Mouse (Mus musculus) hindbrain, postnatal 0 days (tissue): ENCODE measurements around the gene Adamts16. TPM values are rescaled to one million over a fixed set of nuclear protein-coding genes. Genes with fewer than 3 reads are reported as not detected.

ENCODE experiments used
- ATAC-seq: fragments of 200-750 bp; cut with Nextera tagmentation; 2 replicates; pipeline ENCODE4 v1.8.0; 2017; ENCODE audit warnings: mild to moderate bottlenecking, moderate TSS enrichment, moderate library complexity
- DNase-seq: peaks from one replicate; pipeline ENCODE4 v3.0.0-alpha.2; 2015; ENCODE audit warnings: low spot score
- H3K27ac ChIP-seq: fragments of 300-500 bp; sonication (generic); 2 replicates; pipeline ENCODE4 v1.5.1; 2014; ENCODE audit warnings: mild to moderate bottlenecking
- H3K27me3 ChIP-seq: fragments of 300-500 bp; sonication (generic); 2 replicates; pipeline ENCODE4 v1.6.1; 2014; ENCODE audit warnings: low read length, mixed read lengths; ENCODE audit not compliant: insufficient read depth
- H3K36me3 ChIP-seq: fragments of 300-500 bp; sonication (generic); 2 replicates; pipeline ENCODE4 v1.6.1; 2014; ENCODE audit warnings: low read length, mixed read lengths; ENCODE audit not compliant: insufficient read depth
- H3K4me1 ChIP-seq: fragments of 300-500 bp; sonication (generic); 2 replicates; pipeline ENCODE4 v1.6.1; 2014; ENCODE audit warnings: antibody characterized with exemption, low read length, mixed read lengths; ENCODE audit not compliant: insufficient read depth
- H3K4me2 ChIP-seq: fragments of 300-500 bp; sonication (generic); 2 replicates; pipeline ENCODE4 v1.6.1; 2014; ENCODE audit warnings: low read depth, mild to moderate bottlenecking, low read length, moderate library complexity, mixed read lengths
- H3K4me3 ChIP-seq: fragments of 300-500 bp; sonication (generic); 2 replicates; pipeline ENCODE4 v1.5.1; 2014; ENCODE audit warnings: low read length
- H3K9ac ChIP-seq: fragments of 300-500 bp; sonication (generic); replicated peaks from 2 replicates; pipeline ENCODE4 v1.6.1; 2014; ENCODE audit warnings: mild to moderate bottlenecking, low read length, moderate library complexity, mixed read lengths
- H3K9me3 ChIP-seq: fragments of 300-500 bp; sonication (generic); 2 replicates; pipeline ENCODE4 v1.6.1; 2016; ENCODE audit warnings: low read length, mixed read lengths
- CTCF ChIP-seq: IDR thresholded peaks from 2 replicates; pipeline ENCODE4 v1.5.1; 2016; ENCODE audit warnings: antibody characterized with exemption, control low read depth, low read depth
- WGBS: fragments of 180-500 bp; shearing (Covaris S2); extraction: QIAGEN DNeasy Blood & Tissue Kit; methylation state at CpG from one replicate; pipeline ENCODE4 v1.1.7; 2014; 5-methylcytosine and 5-hydroxymethylcytosine counted together
- polyA plus RNA-seq: library from polyadenylated mRNA; unstranded; fragments of >200 nt; fragmentation: Nextera tagmentation; extraction: Ambion mirVana; gene quantifications from 2 replicates; pipeline ENCODE4 v1.2.1, GENCODE M21; 2015
- total RNA-seq: library from RNA; depleted of rRNA; stranded (reverse); fragments of >200 nt; gene quantifications from 2 replicates; pipeline ENCODE4 v1.2.3, GENCODE M21; 2014

Adamts16 gene
- total and polyA plus RNA-seq, 2 experiments from 2014 or later, result 2.4 to 4.7 TPM

DNA sequence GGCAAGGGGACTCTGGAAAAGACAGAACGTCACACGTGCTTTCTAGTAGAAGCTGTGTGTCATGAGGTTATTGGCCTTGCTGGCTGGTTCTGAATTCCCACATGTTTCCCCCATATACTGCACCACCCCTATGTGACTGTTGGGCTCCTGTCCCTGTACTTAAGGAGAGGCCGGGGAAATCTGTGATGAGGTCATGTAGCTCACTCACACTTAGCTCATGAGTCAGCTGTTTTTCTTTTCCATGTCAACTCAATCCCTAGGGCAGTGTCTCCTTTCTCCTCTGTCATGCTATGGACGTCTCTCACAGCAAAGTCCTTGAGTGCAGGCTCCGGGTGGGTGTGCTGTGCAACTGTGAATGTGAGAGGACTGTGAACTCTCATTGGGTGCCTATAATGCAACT, 22.6 kb downstream of the Adamts16 start:
- ATAC-seq (no peak), DNase-seq (no peak)
- no peak for TF ChIP-seq CTCF
- H3K9ac ChIP-seq, result no peak overlapping the region
- no peaks in the 10 kb centered on the region for H3K4me1 ChIP-seq
- no peaks in the 10 kb centered on the region for H3K9me3 ChIP-seq
- H3K36me3 ChIP-seq, result no peaks in the 10 kb centered on the region
- WGBS, result 87% methylated on average over 5 of the region's 5 CpGs
- H3K27me3 ChIP-seq, result no peaks in the 10 kb centered on the region
- H3K27ac ChIP-seq, result no peak overlapping the region
- H3K4me2 ChIP-seq, result no peak overlapping the region
- no peak overlapping the region for H3K4me3 ChIP-seq

GRCm38 (mm10) chr13:70814423-70814822, 27.2 kb downstream of the Adamts16 start:
- no peaks in the 10 kb centered on the region for H3K9me3 ChIP-seq
- ATAC-seq, result no peak
- no peaks in the 10 kb centered on the region for H3K27me3 ChIP-seq
- no peak overlapping the region for H3K4me2 ChIP-seq
- no peaks in the 10 kb centered on the region for H3K4me1 ChIP-seq
- DNase-seq, result no peak
- no peak for TF ChIP-seq CTCF
- H3K27ac ChIP-seq, result no peak overlapping the region
- H3K36me3 ChIP-seq, result no peaks in the 10 kb centered on the region
- H3K9ac ChIP-seq, result no peak overlapping the region
- 29% methylated on average over 3 of the region's 3 CpGs for WGBS
- H3K4me3 ChIP-seq, result no peak overlapping the region

GRCm38 (mm10) chr13:70805506-70805905, 36.1 kb downstream of the Adamts16 start:
- no peaks in the 10 kb centered on the region for H3K4me1 ChIP-seq
- no peak for DNase-seq
- ATAC-seq, result no peak
- H3K9ac ChIP-seq, result no peak overlapping the region
- H3K4me2 ChIP-seq, result no peak overlapping the region
- H3K9me3 ChIP-seq, result no peaks in the 10 kb centered on the region
- H3K27ac ChIP-seq, result no peak overlapping the region
- 93% methylated on average over 3 of the region's 3 CpGs for WGBS
- no peaks in the 10 kb centered on the region for H3K27me3 ChIP-seq
- no peak overlapping the region for H3K4me3 ChIP-seq
- no peak for TF ChIP-seq CTCF
- H3K36me3 ChIP-seq, result no peaks in the 10 kb centered on the region

- TF ChIP-seq CTCF, result no peak
- H3K27ac ChIP-seq, result no peak overlapping the region
- peak; percentile 28 for DNase-seq
These were observed 38.8 kb downstream of the Adamts16 start for GRCm38 (mm10) chr13:70802849-70803248.

GRCm38 (mm10) chr13:70799322-70799721, 42.3 kb downstream of the Adamts16 start:
- ATAC-seq, result no peak

More at GRCm38 (mm10) chr13:70802849-70803248, 38.8 kb downstream of the Adamts16 start:
- Histone ChIP-seq H3K4me1 (no peaks in the 10 kb centered on the region), H3K27me3 (no peaks in the 10 kb centered on the region), H3K4me3 (no peak overlapping the region), H3K9me3 (no peaks in the 10 kb centered on the region), H3K9ac (no peak overlapping the region), H3K4me2 (no peak overlapping the region), H3K36me3 (no peaks in the 10 kb centered on the region)
- no peak for ATAC-seq
- 67% methylated on average over 1 of the region's 1 CpGs for WGBS

GRCm38 (mm10) chr13:70798396-70798795, 43.2 kb downstream of the Adamts16 start:
- Histone ChIP-seq H3K4me3 (no peak overlapping the region), H3K27me3 (no peaks in the 10 kb centered on the region), H3K27ac (no peak overlapping the region), H3K36me3 (no peaks in the 10 kb centered on the region), H3K9ac (no peak overlapping the region), H3K4me1 (no peaks in the 10 kb centered on the region), H3K4me2 (no peak overlapping the region), H3K9me3 (no peaks in the 10 kb centered on the region)
- 51% methylated on average over 5 of the region's 5 CpGs for WGBS
- ATAC-seq (peak; percentile 71), DNase-seq (peak; percentile 42)
- TF ChIP-seq CTCF, result no peak

More at GRCm38 (mm10) chr13:70799322-70799721, 42.3 kb downstream of the Adamts16 start:
- H3K9ac ChIP-seq, result no peak overlapping the region
- 69% methylated on average over 3 of the region's 3 CpGs for WGBS
- H3K36me3 ChIP-seq, result no peaks in the 10 kb centered on the region
- H3K27ac ChIP-seq, result no peak overlapping the region
- H3K4me1 ChIP-seq, result no peaks in the 10 kb centered on the region
- no peaks in the 10 kb centered on the region for H3K27me3 ChIP-seq
- no peak overlapping the region for H3K4me3 ChIP-seq
- no peak for DNase-seq
- TF ChIP-seq CTCF, result no peak
- H3K4me2 ChIP-seq, result no peak overlapping the region
- H3K9me3 ChIP-seq, result no peaks in the 10 kb centered on the region

DNA sequence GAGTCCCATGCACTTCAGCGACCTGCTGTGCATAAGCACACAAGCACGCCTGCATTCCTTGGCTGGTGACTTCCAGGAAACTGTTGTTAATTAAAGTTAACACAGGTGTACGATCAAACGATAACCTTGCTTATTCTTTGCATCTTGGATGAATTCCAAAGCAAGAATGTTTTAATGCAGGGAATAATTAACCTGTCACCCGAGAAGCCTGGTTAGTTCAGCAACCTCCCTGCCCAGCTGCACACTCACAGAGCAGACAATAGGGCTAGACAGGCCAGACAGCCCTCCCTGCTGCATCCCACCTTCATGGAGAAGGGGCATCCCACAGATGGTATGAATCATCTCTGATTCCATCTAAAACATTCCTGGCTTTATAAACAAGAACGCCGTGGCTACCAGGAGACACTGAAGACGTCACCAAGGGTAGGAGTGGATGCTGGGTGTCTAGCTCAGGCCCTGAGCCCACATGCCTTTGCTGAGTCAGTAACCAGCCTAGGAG, 47.5 kb downstream of the Adamts16 start:
- no peak overlapping the region for H3K4me2 ChIP-seq
- H3K4me1 ChIP-seq, result no peaks in the 10 kb centered on the region
- H3K9me3 ChIP-seq, result no peaks in the 10 kb centered on the region
- H3K27me3 ChIP-seq, result no peaks in the 10 kb centered on the region
- no peak overlapping the region for H3K4me3 ChIP-seq
- no peaks in the 10 kb centered on the region for H3K36me3 ChIP-seq
- no peak overlapping the region for H3K27ac ChIP-seq
- no peak for TF ChIP-seq CTCF
- 42% methylated on average over 8 of the region's 8 CpGs for WGBS
- DNase-seq, result no peak
- H3K9ac ChIP-seq, result no peak overlapping the region
- no peak for ATAC-seq
